Mouse (Mus musculus) hindbrain, embryonic 11.5 days (tissue): Measurements from ENCODE around the gene Ift57. TPM values are rescaled to one million over a fixed set of nuclear protein-coding genes. Genes with fewer than 3 reads are reported as not detected.

Experiments
- ATAC-seq: fragments of 200-750 bp; cut with Nextera tagmentation; 2 replicates; pipeline ENCODE4 v1.8.0; 2017; ENCODE audit warnings: mild to moderate bottlenecking, moderate TSS enrichment, moderate library complexity; ENCODE audit not compliant: low FRiP score
- DNase-seq: peaks from one replicate; pipeline ENCODE4 v3.0.0-alpha.2; 2015; ENCODE audit warnings: low spot score
- H3K27ac ChIP-seq: fragments of 300-500 bp; sonication (generic); 2 replicates; pipeline ENCODE4 v1.5.1; 2014; ENCODE audit warnings: mild to moderate bottlenecking, low read depth, low read length
- H3K27me3 ChIP-seq: fragments of 300-500 bp; sonication (generic); 2 replicates; pipeline ENCODE4 v1.6.1; 2014; ENCODE audit warnings: mild to moderate bottlenecking, low read length, moderate library complexity, mixed read lengths; ENCODE audit not compliant: control insufficient read depth, insufficient read depth
- H3K36me3 ChIP-seq: fragments of 300-500 bp; sonication (generic); 2 replicates; pipeline ENCODE4 v1.6.1; 2014; ENCODE audit warnings: mild to moderate bottlenecking, low read length, moderate library complexity, mixed read lengths; ENCODE audit not compliant: control insufficient read depth, insufficient read depth
- H3K4me1 ChIP-seq: fragments of 300-500 bp; sonication (generic); replicated peaks from 2 replicates; pipeline ENCODE4 v1.6.1; 2014; ENCODE audit warnings: low read length, mixed read lengths; ENCODE audit not compliant: control insufficient read depth, insufficient read depth
- H3K4me2 ChIP-seq: fragments of 300-500 bp; sonication (generic); replicated peaks from 2 replicates; pipeline ENCODE4 v1.6.1; 2014; ENCODE audit warnings: mild to moderate bottlenecking, low read depth, low read length
- H3K4me3 ChIP-seq: fragments of 300-500 bp; sonication (generic); 2 replicates; pipeline ENCODE4 v1.5.1; 2014; ENCODE audit warnings: low read depth, low read length
- H3K9ac ChIP-seq: fragments of 300-500 bp; sonication (generic); 2 replicates; pipeline ENCODE4 v1.6.1; 2014; ENCODE audit warnings: low read depth, low read length
- H3K9me3 ChIP-seq: fragments of 300-500 bp; sonication (generic); 2 replicates; pipeline ENCODE4 v1.6.1; 2016; ENCODE audit warnings: low read length; ENCODE audit not compliant: control insufficient read depth
- WGBS: fragments of 180-500 bp; shearing (Covaris S2); extraction: QIAGEN DNeasy Blood & Tissue Kit; methylation state at CpG from one replicate; pipeline ENCODE4 v1.1.7; 2014; 5-methylcytosine and 5-hydroxymethylcytosine counted together
- polyA plus RNA-seq: library from polyadenylated mRNA; unstranded; fragments of >200 nt; fragmentation: Nextera tagmentation; extraction: Ambion mirVana; gene quantifications from 2 replicates; pipeline ENCODE4 v1.2.1, GENCODE M21; 2014

The Ift57 gene
- polyA plus RNA-seq, 1 experiment from 2014 or later: 39.1 TPM

GRCm38 (mm10) chr16:49766326-49766725 is 67.3 kb downstream of the Ift57 start:
- Histone ChIP-seq H3K27me3 (no peaks in the 10 kb centered on the region), H3K4me2 (no peak overlapping the region), H3K27ac (no peak overlapping the region), H3K4me1 (no peaks in the 10 kb centered on the region), H3K36me3 (no peaks in the 10 kb centered on the region), H3K4me3 (no peak overlapping the region), H3K9ac (no peak overlapping the region), H3K9me3 (no peaks in the 10 kb centered on the region)
- ATAC-seq (no peak; the same call in 1 of the 2 replicates), DNase-seq (no peak)
- 69% methylated on average over 3 of the region's 3 CpGs for WGBS

- no peak overlapping the region for H3K27ac ChIP-seq
- no peak overlapping the region for H3K4me3 ChIP-seq
- no peaks in the 10 kb centered on the region for H3K27me3 ChIP-seq
- H3K36me3 ChIP-seq: no peaks in the 10 kb centered on the region
- WGBS: 81% methylated on average over 4 of the region's 4 CpGs
- DNase-seq (no peak), ATAC-seq (no peak)
- no peak overlapping the region for H3K4me2 ChIP-seq
- no peaks in the 10 kb centered on the region for H3K4me1 ChIP-seq
- no peaks in the 10 kb centered on the region for H3K9me3 ChIP-seq
- H3K9ac ChIP-seq: no peak overlapping the region
These were observed 69.5 kb downstream of the Ift57 start for GRCm38 (mm10) chr16:49768491-49769031.

GRCm38 (mm10) chr16:49769831-49770261 is 70.8 kb downstream of the Ift57 start:
- no peak overlapping the region for H3K4me3 ChIP-seq
- ATAC-seq (no peak), DNase-seq (no peak)
- H3K4me1 ChIP-seq: no peaks in the 10 kb centered on the region
- WGBS: 81% methylated on average over 2 of the region's 2 CpGs
- H3K27ac ChIP-seq: no peak overlapping the region
- H3K36me3 ChIP-seq: no peaks in the 10 kb centered on the region
- H3K27me3 ChIP-seq: no peaks in the 10 kb centered on the region
- no peaks in the 10 kb centered on the region for H3K9me3 ChIP-seq
- H3K9ac ChIP-seq: no peak overlapping the region
- no peak overlapping the region for H3K4me2 ChIP-seq

- H3K9me3 ChIP-seq: no peaks in the 10 kb centered on the region
- no peaks in the 10 kb centered on the region for H3K36me3 ChIP-seq
- no peaks in the 10 kb centered on the region for H3K27me3 ChIP-seq
- ATAC-seq: no peak
- no peak overlapping the region for H3K27ac ChIP-seq
- WGBS: 90% methylated on average over 12 of the region's 12 CpGs
- H3K4me2 ChIP-seq: no peak overlapping the region
- no peak overlapping the region for H3K9ac ChIP-seq
- DNase-seq: no peak
- H3K4me1 ChIP-seq: no peaks in the 10 kb centered on the region
- H3K4me3 ChIP-seq: no peak overlapping the region
These were observed 71.5 kb downstream of the Ift57 start for GRCm38 (mm10) chr16:49770320-49771189.

GRCm38 (mm10) chr16:49771609-49772396 is 72.8 kb downstream of the Ift57 start:
- DNase-seq (no peak), ATAC-seq (no peak)
- H3K4me3 ChIP-seq: no peak overlapping the region
- no peaks in the 10 kb centered on the region for H3K4me1 ChIP-seq
- no peak overlapping the region for H3K4me2 ChIP-seq
- 89% methylated on average over 7 of the region's 7 CpGs for WGBS
- H3K9me3 ChIP-seq: no peaks in the 10 kb centered on the region
- H3K27me3 ChIP-seq: no peaks in the 10 kb centered on the region
- no peak overlapping the region for H3K27ac ChIP-seq
- no peaks in the 10 kb centered on the region for H3K36me3 ChIP-seq
- H3K9ac ChIP-seq: no peak overlapping the region

- Histone ChIP-seq H3K9me3 (no peaks in the 10 kb centered on the region), H3K27ac (no peak overlapping the region), H3K4me2 (no peak overlapping the region), H3K27me3 (no peaks in the 10 kb centered on the region), H3K4me3 (no peak overlapping the region), H3K36me3 (no peaks in the 10 kb centered on the region), H3K9ac (no peak overlapping the region), H3K4me1 (no peaks in the 10 kb centered on the region)
- no peak for DNase-seq
- WGBS: 75% methylated on average over 1 of the region's 1 CpGs
- no peak for ATAC-seq
These were observed 73.5 kb downstream of the Ift57 start for GRCm38 (mm10) chr16:49772576-49772975.

GRCm38 (mm10) chr16:49773068-49773467 is 74.0 kb downstream of the Ift57 start:
- Histone ChIP-seq H3K4me1 (no peaks in the 10 kb centered on the region), H3K4me3 (no peak overlapping the region), H3K4me2 (no peak overlapping the region), H3K9ac (no peak overlapping the region), H3K27ac (no peak overlapping the region), H3K36me3 (no peaks in the 10 kb centered on the region), H3K9me3 (no peaks in the 10 kb centered on the region), H3K27me3 (no peaks in the 10 kb centered on the region)
- DNase-seq (no peak), ATAC-seq (no peak)
- 96% methylated on average over 1 of the region's 1 CpGs for WGBS

GRCm38 (mm10) chr16:49774059-49775001 is 75.3 kb downstream of the Ift57 start:
- Histone ChIP-seq H3K9ac (no peak overlapping the region), H3K27ac (no peak overlapping the region), H3K4me3 (no peak overlapping the region), H3K9me3 (no peaks in the 10 kb centered on the region), H3K4me2 (no peak overlapping the region), H3K27me3 (no peaks in the 10 kb centered on the region), H3K4me1 (no peaks in the 10 kb centered on the region), H3K36me3 (no peaks in the 10 kb centered on the region)
- 89% methylated on average over 18 of the region's 18 CpGs for WGBS
- ATAC-seq (no peak), DNase-seq (no peak)
